Mouse (Mus musculus) embryonic facial prominence, embryonic 15.5 days (tissue): ENCODE measurements around the gene Rap2b. TPM values are rescaled to one million over a fixed set of nuclear protein-coding genes. Genes with fewer than 3 reads are reported as not detected.

Source experiments
- ATAC-seq: fragments of 200-750 bp; cut with Nextera tagmentation; 2 replicates; pipeline ENCODE4 v1.8.0; 2017; ENCODE audit warnings: low read depth, moderate TSS enrichment; ENCODE audit not compliant: insufficient number of reproducible peaks, low FRiP score, low TSS enrichment
- H3K27ac ChIP-seq: fragments of 300-500 bp; sonication (generic); replicated peaks from 2 replicates; pipeline ENCODE4 v1.5.1; 2015; ENCODE audit warnings: mild to moderate bottlenecking, inconsistent platforms
- H3K27me3 ChIP-seq: fragments of 300-500 bp; sonication (generic); 2 replicates; pipeline ENCODE4 v1.6.1; 2015; ENCODE audit warnings: inconsistent platforms
- H3K36me3 ChIP-seq: fragments of 300-500 bp; sonication (generic); 2 replicates; pipeline ENCODE4 v1.6.1; 2015; ENCODE audit warnings: mild to moderate bottlenecking, inconsistent platforms
- H3K4me1 ChIP-seq: fragments of 300-500 bp; sonication (generic); 2 replicates; pipeline ENCODE4 v1.6.1; 2015; ENCODE audit warnings: inconsistent platforms
- H3K4me2 ChIP-seq: fragments of 300-500 bp; sonication (generic); replicated peaks from 2 replicates; pipeline ENCODE4 v1.6.1; 2015; ENCODE audit warnings: mild to moderate bottlenecking, inconsistent platforms
- H3K4me3 ChIP-seq: fragments of 300-500 bp; sonication (generic); replicated peaks from 2 replicates; pipeline ENCODE4 v1.5.1; 2015; ENCODE audit warnings: mild to moderate bottlenecking, inconsistent platforms
- H3K9ac ChIP-seq: fragments of 300-500 bp; sonication (generic); 2 replicates; pipeline ENCODE4 v1.6.1; 2015; ENCODE audit warnings: inconsistent platforms
- H3K9me3 ChIP-seq: fragments of 300-500 bp; sonication (generic); replicated peaks from 2 replicates; pipeline ENCODE4 v1.6.1; 2016; ENCODE audit warnings: inconsistent platforms
- WGBS: fragments of 180-500 bp; shearing (Covaris S2); methylation state at CpG from one replicate; pipeline ENCODE4 v1.1.7; 2015; 5-methylcytosine and 5-hydroxymethylcytosine counted together
- polyA plus RNA-seq: library from polyadenylated mRNA; unstranded; fragments of >200 nt; fragmentation: Nextera tagmentation; extraction: Ambion mirVana; gene quantifications from 2 replicates; pipeline ENCODE4 v1.2.1, GENCODE M21; 2015

Gene Rap2b
- 16.1 and 17.8 TPM in 2 replicates for polyA plus RNA-seq

GRCm38 (mm10) chr3:61361338-61361737, at the start of gene Rap2b:
Rap2b (plus strand) TSS chr3:61361638.
- Histone ChIP-seq H3K4me3 (no peak within 1 kb of the TSS), H3K27ac (no peak within 1 kb of the TSS; the same call in 1 of the 2 replicates), H3K36me3 (no peaks in the 10 kb centered on the region), H3K9ac (no peak within 1 kb of the TSS), H3K4me1 (peaks cover 8% of the 10 kb centered on the region; the same call in 1 of the 2 replicates), H3K27me3 (no peaks in the 10 kb centered on the region), H3K4me2 (peak within 1 kb of the TSS; percentile 82; the same call in 1 of the 2 replicates), H3K9me3 (no peaks in the 10 kb centered on the region)
- WGBS, result 71% methylated on average over 1 of the region's 1 CpGs
- no peak for ATAC-seq

GRCm38 (mm10) chr3:61315002-61315401, 46.4 kb upstream of the Rap2b start:
- H3K27ac ChIP-seq, result no peak overlapping the region
- 72% methylated on average over 2 of the region's 2 CpGs for WGBS
- no peak for ATAC-seq

GRCm38 (mm10) chr3:61320031-61320430, 41.4 kb upstream of the Rap2b start:
- ATAC-seq, result no peak
- Histone ChIP-seq H3K9me3 (no peaks in the 10 kb centered on the region), H3K9ac (no peak overlapping the region), H3K4me1 (no peaks in the 10 kb centered on the region), H3K27ac (no peak overlapping the region), H3K4me3 (no peak overlapping the region), H3K36me3 (no peaks in the 10 kb centered on the region), H3K4me2 (no peak overlapping the region), H3K27me3 (no peaks in the 10 kb centered on the region)
- WGBS, result 70% methylated on average over 2 of the region's 2 CpGs

More at GRCm38 (mm10) chr3:61315002-61315401, 46.4 kb upstream of the Rap2b start:
- no peaks in the 10 kb centered on the region for H3K9me3 ChIP-seq
- no peaks in the 10 kb centered on the region for H3K36me3 ChIP-seq
- H3K4me2 ChIP-seq, result no peak overlapping the region
- no peak overlapping the region for H3K9ac ChIP-seq
- no peaks in the 10 kb centered on the region for H3K27me3 ChIP-seq
- H3K4me1 ChIP-seq, result no peaks in the 10 kb centered on the region
- no peak overlapping the region for H3K4me3 ChIP-seq

GRCm38 (mm10) chr3:61321632-61322031, 39.8 kb upstream of the Rap2b start:
- Histone ChIP-seq H3K36me3 (no peaks in the 10 kb centered on the region), H3K27me3 (no peaks in the 10 kb centered on the region), H3K27ac (no peak overlapping the region), H3K9me3 (no peaks in the 10 kb centered on the region), H3K4me2 (no peak overlapping the region), H3K9ac (no peak overlapping the region), H3K4me1 (no peaks in the 10 kb centered on the region), H3K4me3 (no peak overlapping the region)
- WGBS, result 94% methylated on average over 6 of the region's 6 CpGs
- ATAC-seq, result no peak

DNA sequence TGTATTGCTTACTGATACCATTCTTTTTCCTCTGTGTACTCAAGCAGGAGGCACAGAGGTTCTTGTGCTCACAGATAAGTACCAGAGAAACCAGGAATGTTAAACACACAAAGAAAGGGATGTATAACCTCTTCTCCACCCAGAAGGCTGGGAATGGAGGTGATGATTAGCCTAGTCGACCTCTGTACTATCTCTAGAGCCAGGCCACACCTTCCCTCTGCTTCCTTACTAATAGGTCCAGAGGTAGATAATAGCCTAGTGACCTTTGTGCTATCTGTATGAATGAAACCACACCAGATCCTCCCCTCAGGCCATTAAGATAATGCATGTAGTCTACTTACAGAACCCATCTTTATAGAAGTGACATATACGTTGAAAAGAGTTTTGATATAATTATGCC, 25.2 kb upstream of the Rap2b start:
- WGBS, result 28% methylated on average over 2 of the region's 2 CpGs
- no peak overlapping the region for H3K27ac ChIP-seq
- no peak overlapping the region for H3K4me2 ChIP-seq
- H3K9me3 ChIP-seq, result no peaks in the 10 kb centered on the region
- ATAC-seq, result no peak
- H3K4me3 ChIP-seq, result no peak overlapping the region
- H3K4me1 ChIP-seq, result no peaks in the 10 kb centered on the region
- no peaks in the 10 kb centered on the region for H3K36me3 ChIP-seq
- H3K27me3 ChIP-seq, result no peaks in the 10 kb centered on the region
- H3K9ac ChIP-seq, result no peak overlapping the region

GRCm38 (mm10) chr3:61337230-61337629, 24.2 kb upstream of the Rap2b start:
- Histone ChIP-seq H3K9ac (no peak overlapping the region), H3K4me3 (no peak overlapping the region), H3K27ac (no peak overlapping the region), H3K9me3 (no peaks in the 10 kb centered on the region), H3K36me3 (no peaks in the 10 kb centered on the region), H3K4me2 (no peak overlapping the region), H3K27me3 (no peaks in the 10 kb centered on the region), H3K4me1 (no peaks in the 10 kb centered on the region)
- no peak for ATAC-seq
- WGBS, result 73% methylated on average over 3 of the region's 3 CpGs

DNA sequence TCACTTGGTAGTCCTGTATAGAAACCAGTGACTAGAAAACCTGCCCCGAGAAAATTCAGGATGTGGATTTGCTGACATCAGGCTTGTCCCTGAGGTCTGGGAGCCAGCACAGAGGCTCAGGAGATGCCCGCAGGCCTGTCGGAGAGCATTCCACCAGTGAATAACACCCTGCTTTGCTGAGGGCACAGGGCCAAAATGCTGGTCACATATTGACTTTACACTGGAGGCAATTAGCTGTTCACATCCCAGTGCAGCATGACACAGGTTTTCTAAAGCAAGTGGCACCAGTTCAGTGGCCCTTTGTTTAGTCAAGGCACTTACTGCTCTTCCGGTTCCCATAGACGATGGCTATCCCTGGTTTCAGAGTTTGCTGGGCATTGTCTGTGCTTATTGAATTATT, 21.1 kb upstream of the Rap2b start:
- 70% methylated on average over 5 of the region's 5 CpGs for WGBS
- no peaks in the 10 kb centered on the region for H3K27me3 ChIP-seq
- H3K4me3 ChIP-seq, result no peak overlapping the region
- H3K4me2 ChIP-seq, result no peak overlapping the region
- H3K36me3 ChIP-seq, result no peaks in the 10 kb centered on the region
- no peak overlapping the region for H3K27ac ChIP-seq
- no peaks in the 10 kb centered on the region for H3K9me3 ChIP-seq
- ATAC-seq, result no peak
- no peaks in the 10 kb centered on the region for H3K4me1 ChIP-seq
- no peak overlapping the region for H3K9ac ChIP-seq

GRCm38 (mm10) chr3:61344031-61344430, 17.4 kb upstream of the Rap2b start:
- no peak; the same call in 1 of the 2 replicates for ATAC-seq
- no peaks in the 10 kb centered on the region for H3K9me3 ChIP-seq
- no peak overlapping the region for H3K9ac ChIP-seq
- H3K36me3 ChIP-seq, result no peaks in the 10 kb centered on the region
- H3K27me3 ChIP-seq, result no peaks in the 10 kb centered on the region
- no peak overlapping the region for H3K4me3 ChIP-seq
- H3K27ac ChIP-seq, result no peak overlapping the region
- 73% methylated on average over 7 of the region's 7 CpGs for WGBS
- H3K4me2 ChIP-seq, result no peak overlapping the region
- H3K4me1 ChIP-seq, result no peaks in the 10 kb centered on the region

GRCm38 (mm10) chr3:61345636-61346035, 15.8 kb upstream of the Rap2b start:
- Histone ChIP-seq H3K27ac (no peak overlapping the region), H3K4me2 (no peak overlapping the region), H3K9me3 (no peaks in the 10 kb centered on the region), H3K4me3 (no peak overlapping the region), H3K36me3 (no peaks in the 10 kb centered on the region), H3K9ac (no peak overlapping the region), H3K4me1 (no peaks in the 10 kb centered on the region), H3K27me3 (no peaks in the 10 kb centered on the region)
- WGBS, result 19% methylated on average over 1 of the region's 1 CpGs
- ATAC-seq, result no peak

- Histone ChIP-seq H3K9me3 (no peaks in the 10 kb centered on the region), H3K4me1 (no peaks in the 10 kb centered on the region), H3K27ac (no peak overlapping the region), H3K4me3 (no peak overlapping the region), H3K36me3 (no peaks in the 10 kb centered on the region), H3K27me3 (no peaks in the 10 kb centered on the region), H3K4me2 (no peak overlapping the region), H3K9ac (no peak overlapping the region)
- no peak for ATAC-seq
- WGBS, result 67% methylated on average over 4 of the region's 4 CpGs
These were observed 13.3 kb upstream of the Rap2b start for GRCm38 (mm10) chr3:61348036-61348614.

- ATAC-seq, result no peak
- Histone ChIP-seq H3K4me2 (no peak overlapping the region), H3K9ac (no peak overlapping the region), H3K9me3 (no peaks in the 10 kb centered on the region), H3K27ac (no peak overlapping the region), H3K27me3 (no peaks in the 10 kb centered on the region), H3K4me1 (no peaks in the 10 kb centered on the region), H3K36me3 (no peaks in the 10 kb centered on the region), H3K4me3 (no peak overlapping the region)
- 29% methylated on average over 1 of the region's 1 CpGs for WGBS
These were observed 12.0 kb upstream of the Rap2b start for GRCm38 (mm10) chr3:61349433-61349832.

DNA sequence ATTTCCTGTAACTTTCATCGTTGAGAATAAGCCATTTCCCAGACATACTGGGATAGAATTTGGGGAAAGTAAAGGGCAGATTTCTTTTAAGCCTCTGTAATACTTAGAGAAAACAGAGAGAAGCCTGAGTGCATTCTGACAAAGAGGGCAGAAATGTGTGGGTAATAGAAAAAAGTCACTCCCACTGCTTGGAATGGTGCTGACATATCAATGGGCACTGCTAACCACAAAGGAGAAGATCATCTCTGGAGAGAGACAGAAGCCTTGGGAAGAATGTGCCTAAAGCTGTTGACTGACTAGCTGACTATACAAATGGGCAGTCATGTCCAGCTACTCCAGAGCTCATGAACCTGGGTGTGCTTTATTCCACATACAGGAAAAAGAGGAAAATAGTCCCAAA, 6.0 kb upstream of the Rap2b start:
- WGBS, result 60% methylated on average over 1 of the region's 1 CpGs
- H3K4me3 ChIP-seq, result no peak overlapping the region

More for the DNA sequence above, 6.0 kb upstream of the Rap2b start:
- Histone ChIP-seq H3K4me2 (no peak overlapping the region), H3K4me1 (no peaks in the 10 kb centered on the region), H3K36me3 (no peaks in the 10 kb centered on the region), H3K27me3 (no peaks in the 10 kb centered on the region), H3K9ac (no peak overlapping the region), H3K9me3 (no peaks in the 10 kb centered on the region), H3K27ac (no peak overlapping the region)
- no peak for ATAC-seq
